Mouse (Mus musculus) MEL-GATA-1-ER (cell line): ENCODE data around the gene Nobox.

Experiments used
- DNase-seq: peaks from one replicate; pipeline ENCODE4 v3.0.0-alpha.2; 2012; ENCODE audit warnings: low read depth; ENCODE audit errors: extremely low read depth

Nobox gene

DNA sequence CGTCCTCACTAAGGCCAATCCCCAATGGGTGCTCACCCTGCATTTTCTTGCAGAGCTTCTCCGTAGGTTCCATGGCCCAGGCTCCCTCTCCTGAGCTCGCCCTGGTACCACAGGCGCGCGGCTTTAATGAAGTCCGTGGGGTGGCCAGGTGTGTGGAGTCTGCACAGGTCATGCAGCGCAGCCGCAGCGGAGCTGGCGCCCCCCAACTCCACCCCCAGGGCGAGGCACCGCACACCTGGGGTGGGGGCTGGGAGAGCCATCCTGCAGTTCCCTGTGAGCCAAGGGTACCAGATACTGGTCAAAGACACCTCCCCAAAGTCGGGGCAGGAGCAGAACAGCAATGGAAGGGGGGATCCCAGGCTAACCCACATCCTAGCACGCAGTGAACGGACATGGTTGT, at the start of gene Nobox:
Gene Nobox, minus strand, starts transcription at position 101 of the 400 bp plus-strand sequence.
- no peak for DNase-seq

DNA sequence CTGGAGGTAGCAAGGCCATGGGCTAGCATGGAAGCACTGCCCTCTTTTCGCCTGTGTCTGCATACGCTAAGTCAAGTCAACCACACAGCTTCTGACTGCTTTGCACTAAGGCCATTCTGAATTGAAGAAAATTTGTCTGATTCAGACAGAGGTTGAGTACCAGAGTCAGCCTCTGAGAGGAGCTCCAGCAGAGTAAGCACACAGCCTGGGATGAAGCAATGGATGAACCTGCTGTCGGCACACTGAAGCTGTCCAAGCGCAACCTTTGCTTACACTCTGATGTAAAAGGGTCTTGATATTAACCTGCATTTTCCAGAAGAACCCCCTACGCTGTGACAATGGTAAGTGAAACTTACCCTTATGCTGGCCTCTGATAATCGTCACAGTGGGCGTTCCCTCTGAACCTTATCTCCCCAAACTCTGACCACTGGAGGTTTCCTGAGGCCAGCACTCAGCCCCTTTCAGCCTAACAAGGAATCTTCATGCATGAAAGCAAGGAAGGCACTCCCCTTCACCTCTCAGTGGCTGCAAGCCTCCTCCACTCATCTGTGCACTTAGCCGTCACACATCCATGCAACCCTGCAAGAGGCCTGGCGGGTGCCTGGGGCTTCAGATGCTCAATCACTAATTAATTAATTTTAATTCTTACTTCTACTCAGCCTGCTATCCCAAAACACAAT, 45.3 kb upstream of the Nobox start:
- DNase-seq, result no peak

DNA sequence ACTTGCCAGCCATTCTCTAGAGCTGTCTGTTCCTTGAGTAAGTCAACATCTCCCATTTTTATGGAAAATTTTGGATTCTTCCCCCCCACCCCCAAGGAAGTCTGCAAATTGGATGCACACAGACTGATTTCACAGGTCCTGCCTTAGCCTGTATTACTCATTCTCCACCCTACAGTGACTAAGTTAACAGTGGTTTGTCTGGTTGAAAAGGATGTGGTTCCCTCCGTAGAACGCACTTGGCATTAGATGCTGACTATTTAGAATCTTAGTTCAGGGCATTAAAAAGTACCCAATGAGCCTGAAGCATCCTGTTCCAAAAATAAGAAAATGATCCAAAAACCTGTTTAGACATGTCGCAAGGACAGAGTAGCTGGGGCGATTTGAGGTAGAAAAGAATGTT, 44.1 kb upstream of the Nobox start:
- no peak for DNase-seq

DNA sequence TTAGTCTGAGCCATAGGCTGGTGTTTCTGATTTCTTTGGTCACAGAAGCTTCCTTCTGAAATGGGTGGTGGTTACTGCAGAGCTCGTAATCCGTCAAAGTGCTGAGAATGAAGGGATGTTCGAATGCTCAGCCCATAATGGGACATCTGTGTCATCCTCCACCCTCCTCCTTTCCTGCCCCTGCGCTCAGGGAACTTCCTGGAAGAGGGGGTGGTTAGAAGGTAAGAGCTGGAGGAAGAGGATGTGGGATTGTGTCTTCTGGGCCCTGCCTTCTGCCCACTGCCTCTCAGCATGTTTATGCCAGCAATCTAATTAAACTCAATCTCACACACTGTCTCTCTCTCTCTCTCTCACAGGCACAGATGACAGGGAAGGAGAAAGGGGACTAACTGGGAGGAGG, 39.7 kb upstream of the Nobox start:
- no peak for DNase-seq

DNA sequence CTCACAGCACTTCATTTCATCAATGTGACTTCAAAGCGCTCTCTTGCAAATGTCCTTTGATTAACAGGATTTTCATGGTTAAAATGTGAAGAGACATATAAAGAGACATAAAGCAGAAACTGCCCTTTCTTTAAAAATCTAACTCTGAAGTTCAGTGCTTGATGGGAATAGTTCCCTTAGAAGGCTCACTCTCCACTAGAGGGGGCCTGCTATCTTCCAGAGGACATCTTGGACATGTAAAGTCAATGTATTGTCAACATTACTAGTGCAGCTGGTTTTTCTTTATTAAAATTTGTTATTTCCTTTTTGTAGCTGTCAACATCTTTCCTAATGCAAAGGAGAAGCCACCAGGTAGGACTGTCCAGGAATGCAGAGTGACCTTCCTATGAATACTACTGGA, 38.3 kb upstream of the Nobox start:
- DNase-seq, result no peak

DNA sequence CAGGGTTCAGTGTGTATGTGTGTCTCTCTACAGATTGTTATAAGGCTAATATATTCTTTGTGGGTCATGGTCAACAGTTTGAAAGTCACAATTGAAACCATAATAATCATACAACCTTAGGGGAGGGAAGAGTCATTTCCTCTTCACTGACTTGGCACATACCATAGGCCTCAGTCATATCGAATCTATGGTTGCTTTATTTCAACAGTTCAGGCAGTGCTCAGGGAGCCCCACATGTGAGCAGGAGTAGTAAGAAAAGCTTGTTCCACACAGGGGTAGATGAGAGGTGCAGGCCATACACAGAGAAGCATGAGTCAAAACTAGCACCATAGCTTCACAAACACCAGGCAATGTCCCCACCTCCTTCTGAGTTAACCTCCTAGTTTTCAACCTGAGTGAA, 33.7 kb upstream of the Nobox start:
- DNase-seq, result no peak

DNA sequence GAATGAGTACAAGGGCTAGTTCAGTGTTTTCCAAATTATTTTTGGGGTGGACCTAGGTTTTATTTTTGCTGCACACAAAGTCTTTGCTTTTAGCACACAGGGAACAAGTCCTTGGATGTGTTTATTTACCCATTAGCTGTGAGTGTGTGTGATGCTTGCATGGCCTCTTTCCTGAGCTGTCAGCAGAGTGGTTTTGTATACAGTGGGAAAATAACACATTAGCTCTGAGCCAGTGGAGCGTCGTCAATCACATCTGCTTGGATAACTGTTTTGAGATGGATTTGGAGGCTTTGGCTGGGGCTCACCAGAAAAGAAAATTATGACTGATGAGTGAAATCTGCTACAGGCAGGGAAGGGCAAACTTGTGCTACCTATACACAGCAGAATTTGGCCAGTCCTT, 33.0 kb upstream of the Nobox start:
- no peak for DNase-seq

DNA sequence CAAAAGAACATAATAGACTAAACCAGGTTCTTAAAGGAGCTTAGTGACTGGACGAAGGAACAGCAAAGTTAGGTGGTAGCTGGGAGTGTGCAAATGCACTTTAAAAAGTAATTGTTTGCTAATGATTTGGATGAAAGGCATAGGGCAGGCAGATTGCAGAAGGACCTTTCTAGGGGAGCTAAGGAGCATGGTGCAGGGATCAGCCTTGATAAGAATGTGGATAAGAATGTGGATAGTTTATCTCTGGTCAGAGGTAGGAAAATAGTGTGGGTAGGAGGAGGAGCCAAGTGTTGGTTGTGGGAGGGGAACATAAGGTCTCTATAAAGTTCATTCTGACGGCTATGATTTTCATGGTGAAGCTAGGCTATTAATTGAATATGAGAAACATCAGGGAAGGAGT, 29.4 kb upstream of the Nobox start:
- DNase-seq, result no peak

DNA sequence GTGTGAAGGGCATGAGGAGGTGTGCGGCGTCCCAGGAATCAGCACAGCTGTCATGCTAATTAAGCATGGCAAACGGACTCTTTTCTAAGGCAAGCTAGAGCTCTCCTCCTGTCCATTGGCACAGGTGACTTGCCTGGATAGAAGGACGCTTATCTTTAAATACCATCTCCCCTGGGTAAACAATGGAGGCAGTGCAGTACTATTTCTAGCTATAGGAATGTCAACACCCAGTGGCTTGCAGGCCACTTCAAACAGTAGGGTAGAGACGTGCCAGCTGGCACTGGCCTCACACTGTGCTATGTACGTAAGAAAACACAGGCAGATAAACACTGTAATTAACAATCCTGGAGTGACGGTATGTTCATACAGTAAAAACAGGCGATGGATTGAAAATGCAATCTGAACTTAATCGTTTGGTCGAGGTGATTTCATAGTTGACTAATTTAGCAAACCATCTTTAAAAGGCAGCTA, 28.2 kb upstream of the Nobox start:
- DNase-seq, result no peak

DNA sequence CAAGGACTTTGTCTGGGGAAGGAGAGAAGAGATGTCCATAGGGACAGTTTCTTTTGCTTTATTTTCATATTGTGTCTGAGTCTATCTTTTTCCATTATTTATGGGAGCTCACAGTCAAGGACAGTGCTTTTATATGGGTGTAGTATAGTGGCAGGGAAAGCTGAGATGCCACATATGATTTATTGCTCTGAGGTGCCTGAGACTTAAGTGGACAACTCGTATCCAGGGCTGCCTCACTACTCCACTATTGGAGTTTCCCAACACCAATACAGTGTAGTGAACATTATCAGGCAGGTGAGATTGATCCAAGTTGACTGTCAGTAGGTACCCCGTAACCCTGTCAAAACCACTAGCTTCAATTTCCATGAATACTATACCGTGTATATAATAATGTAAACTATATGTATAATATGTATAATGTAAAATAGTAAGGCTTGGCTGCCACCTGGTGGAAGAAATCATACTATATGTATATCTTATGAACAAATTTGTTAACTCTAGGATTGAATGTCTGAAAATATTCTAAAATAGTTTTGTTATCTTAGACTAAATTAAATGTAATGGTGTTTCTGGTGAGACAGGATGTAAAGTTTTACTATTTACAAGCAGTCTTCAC, 26.4 kb upstream of the Nobox start:
- peak; percentile 4 for DNase-seq

DNA sequence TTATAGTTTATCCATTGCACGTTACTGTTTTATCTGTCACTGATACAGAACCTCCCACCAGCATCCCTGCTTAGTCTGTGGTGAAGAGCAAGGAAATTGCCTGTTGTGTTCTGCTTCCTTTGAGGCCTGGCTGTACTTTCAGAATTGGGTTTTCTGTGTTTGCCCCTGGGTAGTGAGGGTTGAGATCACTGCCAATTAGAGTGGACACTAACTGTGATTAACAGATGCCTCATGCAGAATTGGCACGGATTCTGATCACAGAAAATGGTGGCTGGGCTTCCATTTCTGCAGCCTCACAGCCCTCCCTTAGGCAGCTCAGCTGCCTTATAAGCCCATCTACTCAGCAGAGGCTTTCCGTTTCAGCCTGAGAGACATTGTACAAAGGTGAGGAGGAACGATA, 24.1 kb upstream of the Nobox start:
- no peak for DNase-seq

DNA sequence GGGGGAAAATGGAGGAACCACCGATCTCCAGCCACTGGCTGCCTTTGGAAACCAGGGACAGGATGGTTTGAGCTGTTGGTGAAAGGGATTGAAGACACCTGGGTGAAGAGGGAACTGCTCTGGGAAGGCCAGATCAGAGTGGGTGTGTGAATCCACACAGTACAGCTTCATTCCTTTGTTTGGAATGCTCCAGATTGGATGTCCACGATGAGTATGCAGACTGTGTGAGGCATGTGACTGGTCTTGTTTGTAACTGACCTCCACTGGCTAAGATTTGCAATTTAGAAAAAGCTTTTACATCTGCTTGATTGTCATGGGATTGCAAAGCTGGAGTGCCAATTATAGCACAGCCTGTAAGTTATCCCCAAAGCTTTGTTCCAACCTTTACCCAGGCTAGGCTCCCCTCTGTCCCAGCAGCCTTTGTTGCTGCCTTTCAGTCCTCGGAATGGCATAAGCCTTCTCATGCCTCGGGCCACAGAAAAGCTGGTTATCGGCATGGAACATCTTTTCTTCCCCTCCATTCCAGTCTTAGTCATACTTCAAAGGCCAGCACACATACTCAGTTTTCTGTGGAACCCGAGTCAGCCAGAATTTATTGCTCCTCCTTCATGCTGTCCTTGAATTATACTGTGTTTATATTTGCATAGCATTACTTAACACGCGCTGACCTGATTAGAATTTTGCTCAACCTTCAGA, 3.8 kb upstream of the Nobox start:
- no peak for DNase-seq

DNA sequence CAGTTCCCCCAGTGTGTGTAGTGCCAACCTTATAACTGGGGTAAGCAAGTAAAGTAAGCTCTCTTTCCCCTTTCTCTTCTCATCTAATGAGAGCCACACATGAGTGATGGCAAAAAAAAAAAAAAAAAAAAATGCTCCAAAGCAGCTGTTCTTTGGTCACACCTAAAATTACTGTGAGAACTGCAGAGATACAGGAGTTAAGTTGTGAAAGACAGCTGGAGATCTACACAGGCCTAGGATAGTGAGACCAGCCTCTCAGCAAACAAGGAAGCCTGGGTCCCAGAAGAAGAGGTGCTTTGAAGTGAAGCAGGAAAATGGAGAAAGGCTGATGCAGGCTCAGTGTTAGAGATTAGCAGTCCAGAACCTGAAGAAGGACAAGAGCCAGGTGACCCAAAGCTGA, 3.2 kb upstream of the Nobox start:
- no peak for DNase-seq

DNA sequence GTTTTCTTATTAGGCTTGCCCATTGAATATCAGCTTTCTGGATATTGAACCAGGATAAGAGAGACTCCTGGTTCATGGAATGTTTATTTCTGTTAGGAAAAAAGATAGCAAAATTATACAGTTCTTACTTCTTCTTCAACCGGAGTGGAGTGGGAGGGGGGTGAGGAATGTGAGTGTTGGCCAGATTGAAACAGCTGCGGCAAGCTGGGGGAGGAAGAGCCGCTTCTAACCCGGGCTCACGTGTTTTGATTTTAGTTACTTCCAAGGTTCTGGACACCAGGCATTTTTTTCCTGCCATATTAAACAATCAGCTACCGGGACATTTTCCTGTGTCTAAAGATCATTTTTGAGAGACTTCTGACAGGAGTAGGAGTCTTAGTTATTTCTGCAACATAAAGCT, 717 bp upstream of the Nobox start:
- DNase-seq, result no peak

DNA sequence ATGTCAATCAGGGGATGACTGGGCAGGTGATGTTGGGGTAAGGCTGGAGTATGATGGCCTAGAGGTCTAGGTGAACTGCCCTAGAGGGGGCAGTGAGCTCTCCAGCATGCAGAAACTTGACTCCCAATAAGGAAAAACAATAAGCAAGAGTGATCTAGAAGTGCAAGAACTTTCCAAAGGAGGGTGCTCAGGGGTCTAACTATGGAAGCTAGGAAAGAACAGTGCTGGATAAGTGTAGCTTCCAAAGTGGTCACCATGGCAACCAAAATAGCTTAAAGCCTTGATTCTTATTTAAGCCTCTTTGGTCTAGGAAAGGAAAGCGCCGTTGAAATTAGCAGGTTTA, 11.9 kb downstream of the Nobox start:
- no peak for DNase-seq

DNA sequence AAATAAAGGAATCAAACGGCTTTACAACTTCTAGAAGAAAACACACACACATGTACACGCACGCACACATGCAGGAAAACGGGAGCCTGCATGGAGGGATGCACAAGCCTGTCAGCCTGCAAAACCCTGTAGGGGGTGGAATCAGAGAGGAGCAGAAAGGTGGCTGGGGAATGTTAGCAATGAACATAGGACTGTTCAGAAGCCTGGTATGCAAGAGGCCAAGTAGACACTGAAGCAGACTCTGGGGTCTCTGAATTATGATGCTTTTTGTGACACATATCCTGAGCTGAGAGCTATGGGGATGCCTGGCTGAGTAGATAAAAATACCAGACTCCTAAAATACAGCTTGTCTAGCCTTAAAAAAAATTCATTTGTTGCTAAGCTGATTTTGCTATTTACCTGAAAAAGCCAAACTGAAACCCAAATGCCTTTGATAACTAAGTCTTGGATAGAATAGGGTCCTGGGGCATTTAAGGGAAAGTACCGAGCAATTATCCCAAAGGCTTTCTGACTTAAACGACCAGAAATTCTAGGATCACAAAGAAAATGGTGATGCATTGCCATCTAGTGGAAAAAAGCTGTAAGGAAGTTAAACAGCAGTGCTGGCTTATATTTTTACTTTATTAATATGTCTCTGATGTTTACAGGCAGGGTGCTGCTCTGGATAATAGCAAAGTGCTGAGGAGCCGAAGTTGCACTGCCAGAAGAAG, 12.4 kb downstream of the Nobox start:
- DNase-seq, result peak; percentile 22

DNA sequence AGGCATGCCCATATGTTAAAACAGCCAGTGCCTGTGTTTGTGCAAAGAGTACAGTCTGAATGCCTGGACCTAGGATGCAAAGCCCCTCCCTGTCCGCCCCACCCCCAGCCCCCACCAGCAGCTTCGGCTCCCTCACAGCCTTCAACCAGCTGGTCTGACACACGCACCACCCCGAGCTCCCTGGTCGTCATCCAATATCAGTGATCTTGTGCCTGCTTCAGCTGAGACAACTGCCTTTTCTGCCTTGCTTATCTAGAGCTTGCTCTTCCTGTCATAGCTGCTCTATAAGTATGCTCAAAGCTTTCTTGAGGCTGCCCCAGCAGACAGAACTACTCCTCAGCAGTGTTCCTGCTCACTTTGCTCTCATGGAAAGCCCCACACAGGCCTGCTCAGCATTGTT, 13.4 kb downstream of the Nobox start:
- DNase-seq, result peak; percentile 21

DNA sequence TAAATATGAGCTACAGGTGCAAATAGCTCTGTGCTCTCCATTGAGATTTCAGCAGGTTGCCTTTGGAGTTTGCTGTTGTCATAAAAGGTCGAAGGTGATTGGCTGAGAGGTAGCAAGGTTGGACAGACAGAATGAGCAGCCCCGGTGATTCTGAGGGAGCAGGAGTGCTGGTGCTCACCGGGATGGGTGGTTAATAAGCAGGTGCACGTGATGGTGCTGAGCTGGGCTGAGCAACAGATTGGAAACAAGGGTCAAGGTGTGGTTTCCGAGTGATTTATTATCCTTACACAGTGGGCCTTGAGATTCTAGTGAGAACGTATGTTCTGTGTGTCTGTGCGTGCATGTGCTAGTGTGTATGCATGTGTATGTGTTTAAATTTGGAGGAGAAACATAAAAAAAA, 16.2 kb downstream of the Nobox start:
- DNase-seq, result no peak

DNA sequence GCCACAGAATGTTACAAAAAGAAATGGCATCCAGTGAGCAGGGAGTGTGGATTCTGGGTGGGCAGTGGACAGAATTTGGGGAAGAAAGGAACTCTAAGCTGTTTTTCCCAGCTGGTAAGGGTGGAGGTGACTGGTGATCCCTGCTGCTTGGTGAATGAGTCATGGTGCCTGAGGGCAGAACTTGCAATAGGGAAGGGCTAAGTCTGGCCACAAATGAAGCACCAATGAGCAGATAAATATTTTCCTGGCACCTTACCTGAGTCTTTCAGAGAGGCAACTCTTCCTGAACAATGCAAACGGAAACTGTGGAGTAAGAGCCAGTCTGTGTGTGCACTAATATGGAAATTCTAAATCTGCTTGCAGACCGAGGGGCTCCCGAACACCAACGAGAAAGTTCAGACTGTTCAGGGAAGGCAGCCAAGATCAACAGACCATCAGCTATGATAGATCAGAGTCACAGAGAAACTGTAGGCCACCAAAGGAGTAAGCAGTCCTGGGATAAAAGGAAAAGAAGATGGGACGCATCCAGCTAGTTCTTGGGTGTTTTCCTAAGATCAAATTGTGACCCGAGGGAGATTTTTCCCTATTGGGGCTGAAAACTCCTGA, 16.8 kb downstream of the Nobox start:
- DNase-seq, result no peak

DNA sequence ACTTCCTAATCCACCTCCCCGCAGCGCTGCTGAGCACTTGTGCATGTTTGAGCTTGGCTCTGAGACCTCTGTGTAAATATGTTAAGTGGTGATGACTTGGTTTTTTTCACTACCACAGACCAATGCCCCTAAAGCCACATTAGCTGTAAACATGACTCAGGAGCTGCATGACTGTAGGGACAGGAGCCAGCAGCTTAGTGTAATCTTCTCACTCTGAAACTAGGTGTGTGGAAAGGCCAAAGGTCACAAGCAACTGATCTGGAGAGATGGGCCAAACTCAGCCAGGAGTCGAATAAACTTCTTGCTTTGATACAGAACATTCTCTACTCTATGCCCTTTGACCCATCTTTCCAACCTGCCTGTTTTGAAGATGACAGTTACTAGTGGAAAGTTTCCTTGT, 17.3 kb downstream of the Nobox start:
- no peak for DNase-seq

DNA sequence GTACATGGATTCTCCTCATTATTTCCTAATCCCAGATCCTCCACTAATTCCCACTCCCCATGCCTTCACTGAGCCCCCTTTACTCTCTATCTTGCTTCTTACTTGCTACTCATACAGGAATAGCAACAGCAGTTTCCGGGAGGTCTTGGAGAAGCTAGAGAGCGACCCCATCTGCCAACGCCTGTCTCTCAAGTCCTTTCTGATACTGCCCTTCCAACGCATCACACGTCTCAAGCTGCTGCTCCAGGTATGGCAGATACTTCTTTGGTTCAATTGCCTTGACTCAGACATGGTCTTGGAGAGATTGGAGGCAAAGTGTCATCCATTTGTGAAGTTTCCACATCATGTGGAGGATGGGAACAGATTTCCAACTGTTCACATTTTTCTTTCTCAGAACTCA, 28.9 kb downstream of the Nobox start:
- DNase-seq, result no peak

DNA sequence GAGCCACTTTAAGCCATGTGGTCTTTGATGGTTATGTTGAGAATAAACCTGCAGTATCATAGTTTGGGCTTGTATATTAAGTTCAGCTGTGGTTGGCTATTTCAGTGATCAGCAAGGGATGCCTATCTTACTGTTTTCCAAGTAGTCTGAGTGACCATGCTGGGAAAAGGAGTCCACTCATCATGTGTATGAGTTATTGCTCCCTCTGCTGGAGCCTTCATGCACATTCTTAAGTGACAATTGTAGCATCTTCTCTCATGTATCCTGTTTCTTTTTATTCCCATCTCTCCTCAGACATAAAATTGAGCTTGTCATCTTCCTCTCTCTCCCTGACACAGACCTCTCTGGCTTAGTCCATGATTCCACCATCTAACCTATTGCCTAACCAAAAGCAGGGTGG, 31.1 kb downstream of the Nobox start:
- no peak for DNase-seq
